Mouse (Mus musculus) CD4-positive, CD25-positive, alpha-beta regulatory T cell, adult 2 months (primary cell): Measurements from ENCODE around the gene Gpr135.

ENCODE experiments used
- DNase-seq: peaks from one replicate; pipeline ENCODE4 v3.0.0-alpha.2; 2012; ENCODE audit warnings: low read depth, low spot score

Gene Gpr135

DNA sequence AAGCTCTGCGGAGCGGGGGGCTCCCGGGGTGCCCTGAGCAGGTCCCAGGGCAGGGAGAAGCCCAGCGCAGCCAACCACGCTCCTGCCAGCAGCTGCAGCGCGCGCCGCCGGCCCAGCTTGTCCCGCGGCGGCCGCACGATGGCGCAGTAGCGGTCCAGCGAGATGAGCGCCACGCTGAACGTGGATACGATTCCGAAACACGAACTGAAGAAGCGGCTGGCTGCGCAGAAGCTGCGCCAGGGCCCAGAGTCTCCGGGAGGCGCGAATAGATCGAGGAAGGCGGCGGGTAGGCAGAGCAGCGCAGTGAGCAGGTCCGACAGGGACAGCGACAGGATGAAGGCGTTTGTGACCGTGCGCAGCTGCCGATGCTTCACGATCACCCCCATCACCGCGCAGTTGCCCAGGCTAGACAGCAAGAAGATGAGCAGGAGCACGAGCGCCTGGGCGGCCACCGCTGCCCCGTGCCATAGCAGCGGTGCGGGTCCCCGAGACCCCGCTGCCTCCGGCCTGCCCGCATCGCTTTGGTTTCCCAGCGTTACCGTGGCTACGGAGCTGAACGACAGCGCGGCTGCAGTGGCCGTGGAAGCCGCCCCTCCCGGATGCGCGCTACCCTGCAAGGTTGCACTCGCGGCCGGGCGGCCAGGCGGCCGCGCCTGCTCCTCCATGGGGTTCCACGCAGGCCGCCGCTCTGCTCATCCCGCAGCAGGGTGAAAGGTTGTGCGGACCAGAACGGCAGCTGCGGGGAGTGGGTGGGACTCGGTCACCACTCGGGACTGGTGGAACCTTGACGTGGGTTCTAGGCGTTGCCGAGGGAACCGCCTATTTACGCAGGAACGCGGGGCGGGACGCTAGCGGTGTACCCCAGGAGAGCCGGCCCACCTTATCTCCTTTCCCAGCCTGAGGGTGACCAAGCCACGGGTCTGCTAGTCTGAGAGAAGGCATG is at the start of gene Gpr135:
Gpr135 (minus strand) TSS at position 799 of the 943 bp plus-strand sequence.
- DNase-seq: peak; percentile 88

DNA sequence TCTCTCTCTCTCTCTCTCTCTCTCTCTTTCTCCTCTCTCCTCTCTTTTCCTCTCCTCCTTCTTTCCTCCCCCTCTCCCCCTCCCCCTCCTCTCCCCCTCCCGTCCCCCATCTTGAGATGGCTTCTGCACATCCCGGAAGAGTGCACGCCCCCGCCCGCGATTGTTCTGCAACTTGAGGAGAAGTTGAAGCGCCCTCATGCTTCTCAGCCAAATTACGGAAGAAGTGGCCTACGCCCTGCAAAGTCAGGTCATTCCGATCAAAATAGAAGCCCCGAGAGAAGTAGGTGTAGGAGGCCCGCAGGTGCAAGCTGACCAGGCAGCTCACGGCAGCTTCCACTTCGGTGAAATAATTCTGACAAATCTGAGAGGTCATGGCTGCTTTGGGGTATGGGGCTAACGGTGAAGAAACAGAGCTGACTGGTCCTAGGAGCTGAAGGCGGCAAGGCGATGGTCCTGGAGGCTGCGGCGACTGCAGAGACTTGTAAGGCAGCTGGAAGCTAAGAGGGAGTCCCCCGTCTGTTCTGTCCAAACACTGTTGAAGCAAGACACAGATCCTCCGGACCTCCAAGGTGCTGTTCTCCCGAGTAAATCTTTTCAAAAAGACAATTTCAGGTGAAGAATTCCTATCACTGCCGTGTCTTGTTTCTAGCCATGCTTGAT is 44.9 kb upstream of the Gpr135 start:
- DNase-seq: peak; percentile 12

DNA sequence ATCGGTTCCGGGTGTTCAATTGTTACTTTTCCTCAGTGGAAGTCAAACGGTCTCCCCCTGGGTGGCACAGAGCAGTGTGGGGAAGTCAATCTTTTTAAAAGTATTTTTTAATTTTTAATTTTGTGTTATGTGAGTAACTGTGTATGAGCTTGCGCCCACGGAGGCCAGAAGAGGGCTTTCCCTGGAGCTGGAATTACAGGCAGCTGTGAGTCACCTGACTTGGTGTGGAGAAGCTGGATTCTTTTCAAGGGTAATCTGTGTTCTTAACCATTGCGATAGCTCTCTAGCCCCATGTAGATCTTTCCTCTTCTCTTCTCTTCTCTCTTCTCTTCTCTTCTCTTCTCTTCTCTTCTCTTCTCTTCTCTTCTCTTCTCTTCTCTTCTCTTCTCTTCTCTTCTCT is 44.2 kb upstream of the Gpr135 start:
- DNase-seq: no peak

DNA sequence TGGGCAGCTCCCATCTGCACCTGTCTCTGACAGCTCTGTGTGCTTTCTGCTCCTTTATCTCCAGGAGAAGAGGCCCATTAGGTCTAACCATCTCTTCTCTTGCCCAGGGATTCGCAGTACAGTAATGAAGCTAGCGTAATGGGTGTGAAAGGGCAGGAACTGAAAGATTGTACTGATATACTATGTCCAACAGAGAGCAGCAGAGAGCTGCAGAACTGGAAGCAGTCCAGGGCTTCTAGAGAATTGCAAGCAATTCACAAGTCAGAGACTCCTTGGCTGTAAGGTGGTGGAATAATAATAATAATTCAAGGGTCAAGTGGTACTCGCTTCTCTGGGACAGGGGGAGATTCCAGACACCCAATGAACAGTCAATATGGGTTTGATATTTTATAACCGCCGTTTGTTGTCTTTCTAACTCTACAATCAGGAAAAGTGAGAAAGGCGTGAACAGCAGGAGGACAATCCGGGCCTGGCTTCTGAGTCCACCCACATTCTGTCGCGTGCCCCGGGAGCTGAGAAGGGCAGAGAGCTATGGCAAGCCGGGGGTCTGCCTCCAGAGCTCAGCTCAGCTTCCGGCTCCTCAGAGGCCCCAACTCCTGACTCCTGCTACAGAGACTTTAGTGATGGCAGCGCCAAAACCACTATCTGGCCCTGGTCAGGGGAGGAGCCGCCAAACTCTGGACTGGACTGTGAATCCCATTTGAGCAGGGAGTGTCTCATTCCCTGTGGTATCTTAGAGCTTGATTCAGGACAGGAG is 33.8 kb upstream of the Gpr135 start:
- peak; percentile 72 for DNase-seq

DNA sequence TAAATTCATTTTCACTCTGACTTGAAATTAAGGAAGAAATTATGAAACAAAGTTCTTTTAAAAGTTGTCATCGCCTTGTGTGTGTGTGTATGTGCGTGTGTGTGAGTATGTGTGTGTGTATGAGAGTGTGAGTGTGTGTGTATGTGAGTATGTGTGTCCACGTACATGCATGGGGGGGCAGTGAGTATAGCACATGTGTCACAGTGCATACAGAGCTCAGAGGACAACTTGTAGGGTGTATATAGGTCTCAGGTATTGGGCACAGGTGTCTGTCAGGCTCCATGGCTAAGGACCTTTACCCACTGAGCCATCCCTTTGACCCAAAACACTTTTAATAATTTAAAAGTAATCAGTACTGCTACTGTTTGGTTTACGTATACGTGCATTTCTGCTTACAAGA is 33.1 kb upstream of the Gpr135 start:
- DNase-seq: no peak

DNA sequence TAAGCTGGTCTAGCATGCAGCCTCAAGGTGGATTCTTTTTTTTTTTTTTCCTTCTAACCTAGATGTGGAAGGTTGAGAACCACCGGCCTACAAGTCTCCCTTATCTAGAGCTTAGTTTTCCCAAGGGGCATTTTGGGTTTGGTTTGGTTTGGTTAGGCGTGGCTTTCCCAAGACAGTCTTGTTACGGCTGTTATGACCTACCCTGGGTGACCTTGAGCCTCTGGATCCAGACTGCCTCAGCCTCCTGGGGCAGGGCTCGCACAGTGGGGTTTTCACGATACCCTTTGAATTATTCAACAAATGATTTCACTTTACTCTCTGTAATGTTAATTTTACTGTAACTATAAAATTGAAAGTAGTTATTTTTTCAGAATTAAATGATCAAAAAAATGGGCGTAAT is 31.9 kb upstream of the Gpr135 start:
- DNase-seq: no peak

DNA sequence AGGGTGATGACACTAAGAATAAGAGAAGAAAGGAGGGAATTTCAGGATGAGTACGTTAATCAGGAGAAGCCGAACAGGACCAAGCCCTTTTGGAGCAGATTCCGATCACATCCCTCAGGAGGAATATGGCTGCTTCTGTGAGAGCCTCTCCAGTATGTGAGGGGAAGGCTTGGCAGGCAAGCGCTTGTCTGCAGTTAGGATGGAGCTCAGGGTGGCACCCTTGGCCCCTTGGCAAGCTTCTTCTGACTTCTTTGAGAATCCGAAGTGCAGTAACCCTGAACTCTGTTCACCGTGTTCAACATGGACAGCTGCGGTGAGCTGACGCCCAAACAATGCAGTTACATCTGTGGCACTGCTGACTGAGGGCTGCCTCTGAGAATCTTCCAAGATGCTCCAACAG is 26.0 kb upstream of the Gpr135 start:
- no peak for DNase-seq

DNA sequence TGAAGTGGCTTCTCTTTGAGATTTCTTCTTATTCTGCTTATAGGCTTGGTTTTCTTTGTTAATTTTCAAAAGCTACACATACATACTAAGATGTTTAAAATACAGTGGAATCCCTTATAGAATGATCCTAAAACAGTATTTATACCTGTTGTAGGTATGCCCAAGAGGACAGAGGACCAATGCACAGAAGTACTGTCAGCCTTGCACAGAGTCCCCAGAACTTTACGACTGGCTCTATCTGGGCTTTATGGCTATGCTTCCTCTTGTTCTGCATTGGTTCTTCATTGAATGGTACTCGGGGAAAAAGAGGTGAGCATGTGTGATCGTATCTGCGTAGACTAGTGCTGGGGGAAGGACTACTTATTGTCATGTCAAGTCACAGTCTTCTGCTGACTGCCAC is 18.9 kb upstream of the Gpr135 start:
- DNase-seq: no peak

DNA sequence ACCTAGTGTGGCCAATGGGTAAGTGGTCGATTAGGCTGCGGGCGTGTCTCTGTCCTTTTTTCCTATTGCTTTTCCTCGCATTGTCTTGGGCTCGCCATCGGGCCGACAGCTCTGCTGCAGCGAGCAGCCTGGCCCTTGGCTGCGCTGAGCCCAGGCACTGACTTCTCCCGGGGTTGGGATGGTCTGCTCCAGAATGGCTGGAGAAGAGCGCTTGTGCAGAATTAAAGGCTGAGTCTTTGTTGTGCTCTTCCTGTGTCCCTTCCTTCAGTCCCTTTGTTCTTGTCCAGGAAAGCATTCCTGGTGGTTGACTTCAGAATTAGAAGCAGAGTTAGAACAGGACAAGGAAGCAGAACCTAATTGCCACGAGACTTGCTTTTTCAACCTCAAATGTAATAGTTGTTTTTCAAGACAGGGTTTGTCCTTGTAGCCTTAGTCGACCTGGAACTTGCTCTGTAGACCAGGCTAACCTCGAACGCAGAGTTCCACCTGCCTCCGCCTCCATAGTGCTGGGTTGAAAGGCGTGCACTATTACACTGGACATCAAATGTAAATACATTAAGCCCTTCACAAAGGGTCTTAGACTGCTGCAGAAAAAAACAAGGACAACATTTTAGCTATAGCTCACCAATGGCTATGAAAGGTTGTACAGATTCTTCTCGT is 15.4 kb upstream of the Gpr135 start:
- no peak for DNase-seq

DNA sequence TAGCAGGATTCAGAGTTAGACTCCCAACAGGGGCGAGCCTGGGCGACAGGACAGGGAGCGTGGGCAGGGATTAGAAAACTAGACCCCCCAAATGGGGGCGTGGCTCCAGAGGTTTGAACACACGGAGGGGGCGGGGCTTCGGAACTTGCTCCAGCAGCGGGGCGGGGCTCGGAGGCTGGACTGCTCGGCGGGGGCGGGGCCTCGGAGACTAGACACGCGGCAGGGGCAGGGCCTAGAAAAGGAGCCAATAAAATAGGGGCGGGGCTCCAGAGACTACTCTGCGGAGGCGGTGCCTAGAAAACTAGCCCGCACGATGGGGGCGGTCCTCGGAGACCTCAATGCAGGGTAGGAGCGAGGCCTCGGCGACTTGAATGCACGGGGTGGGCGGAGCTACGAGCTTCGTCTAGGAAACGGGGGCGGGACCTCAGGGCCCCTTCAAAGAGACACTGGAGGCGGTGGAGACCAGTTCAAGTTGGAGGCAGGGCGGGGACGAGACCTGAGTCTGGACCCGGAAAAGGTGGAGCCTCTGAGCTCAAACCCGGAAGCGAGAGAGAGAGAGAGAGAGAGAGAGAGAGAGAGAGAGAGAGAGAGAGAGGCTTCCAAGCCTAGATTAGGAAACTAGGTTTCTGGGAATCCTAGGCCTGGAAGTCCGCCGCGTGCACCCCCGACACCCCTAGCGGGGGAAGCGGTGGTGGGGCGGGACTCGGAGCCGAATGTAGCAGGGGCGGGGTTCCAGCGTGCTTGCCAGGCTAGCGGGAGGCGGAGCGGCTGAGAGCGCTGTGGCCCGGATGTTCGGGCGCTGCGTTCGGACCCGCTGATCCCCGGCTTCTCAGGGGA is 14.6 kb upstream of the Gpr135 start, which contains the start of the genes L3hypdh and Jkamp:
L3hypdh (minus strand) TSS at position 111 of the 837 bp plus-strand sequence.
Jkamp (plus strand) TSS at position 261 of the 837 bp plus-strand sequence.
- peak; percentile 100 for DNase-seq

DNA sequence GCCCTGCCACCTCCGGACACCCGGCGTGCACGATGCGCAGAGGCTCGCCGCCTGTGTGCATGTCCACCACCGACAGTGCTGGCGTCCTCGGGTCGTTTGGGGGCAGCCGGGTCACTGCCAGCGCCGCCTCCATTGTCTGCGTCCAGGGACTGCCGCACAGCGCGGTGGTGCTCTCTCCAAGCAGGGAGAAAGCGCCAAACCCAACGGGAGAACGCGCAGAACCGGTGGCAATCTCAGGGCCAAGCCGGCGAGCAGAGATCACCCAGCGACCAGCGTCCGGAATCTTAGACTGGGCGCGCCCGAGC is 14.1 kb upstream of the Gpr135 start:
- DNase-seq: no peak

DNA sequence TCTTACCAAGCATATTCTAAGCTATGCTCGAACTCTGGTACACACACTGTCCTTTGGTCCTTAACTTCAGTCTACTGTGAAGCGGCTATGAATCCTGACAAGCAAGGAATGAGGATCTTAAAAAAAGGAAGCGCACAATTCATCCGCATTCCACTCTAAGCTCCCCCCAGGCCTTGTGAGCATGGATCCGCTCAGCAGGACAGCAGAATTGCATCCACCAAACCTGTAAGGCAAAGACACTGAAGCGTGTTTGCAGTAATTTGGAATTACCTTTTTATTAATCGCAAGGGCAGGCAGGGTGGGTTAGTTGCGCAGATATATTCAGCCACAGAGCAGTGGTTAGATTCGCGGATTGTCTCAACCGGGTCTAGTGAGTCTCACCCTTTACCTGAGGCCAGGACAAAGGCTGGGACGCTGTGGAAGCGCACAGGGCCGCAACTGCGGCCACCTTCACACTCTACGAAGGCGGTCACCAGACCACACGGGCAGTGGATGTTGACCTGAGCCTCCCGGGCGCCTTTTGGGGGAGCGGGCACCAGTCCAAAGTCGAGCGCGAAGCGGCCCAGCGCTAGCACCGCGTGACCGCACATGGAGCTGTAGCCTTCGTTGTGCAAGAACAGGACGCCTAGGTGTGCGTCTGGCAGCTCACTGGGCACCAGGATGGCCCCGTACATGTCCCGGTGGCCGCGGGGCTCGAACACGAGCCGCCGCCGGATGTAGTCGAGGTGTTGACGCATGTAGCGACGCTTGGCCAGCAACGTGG is 13.5 kb upstream of the Gpr135 start:
- no peak for DNase-seq

DNA sequence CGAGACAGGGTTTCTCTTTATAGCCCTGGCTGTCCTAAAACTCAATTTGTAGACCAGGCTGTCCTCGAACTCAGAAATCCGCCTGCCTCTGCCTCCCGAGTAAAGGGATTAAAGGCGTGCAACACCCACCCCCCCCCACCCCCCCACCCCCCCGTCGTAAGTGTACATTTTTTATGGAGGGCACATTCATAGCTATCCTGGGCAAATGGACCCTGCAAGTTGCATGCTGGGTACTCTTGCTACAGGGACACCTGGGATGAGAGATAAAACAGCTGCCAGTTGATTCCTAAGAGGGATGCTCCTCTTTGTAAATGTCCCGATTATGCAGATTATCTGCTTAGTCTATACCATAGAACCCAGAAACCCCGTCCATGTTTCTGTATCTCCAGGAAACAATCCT is 12.3 kb upstream of the Gpr135 start:
- DNase-seq: no peak

DNA sequence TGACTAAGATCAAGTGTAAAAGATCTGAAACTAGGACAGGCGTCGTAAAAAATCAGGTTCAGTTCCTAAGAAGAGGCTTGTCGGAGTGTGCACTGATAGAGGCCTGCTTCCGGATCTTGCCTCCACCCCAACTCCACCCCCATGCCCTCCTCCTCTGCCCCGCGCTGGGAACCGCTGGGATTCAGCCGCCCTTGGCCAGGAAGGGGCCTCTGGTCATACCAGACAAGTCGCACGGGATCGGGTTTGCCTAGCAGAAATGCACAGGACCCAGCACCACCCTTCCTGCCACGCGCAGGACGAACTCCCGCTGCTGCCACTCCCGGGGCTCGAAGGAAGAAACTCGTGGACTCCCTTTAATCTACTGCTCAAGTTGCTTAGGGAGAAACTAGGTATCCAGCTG is 11.4 kb upstream of the Gpr135 start:
- DNase-seq: peak; percentile 9

DNA sequence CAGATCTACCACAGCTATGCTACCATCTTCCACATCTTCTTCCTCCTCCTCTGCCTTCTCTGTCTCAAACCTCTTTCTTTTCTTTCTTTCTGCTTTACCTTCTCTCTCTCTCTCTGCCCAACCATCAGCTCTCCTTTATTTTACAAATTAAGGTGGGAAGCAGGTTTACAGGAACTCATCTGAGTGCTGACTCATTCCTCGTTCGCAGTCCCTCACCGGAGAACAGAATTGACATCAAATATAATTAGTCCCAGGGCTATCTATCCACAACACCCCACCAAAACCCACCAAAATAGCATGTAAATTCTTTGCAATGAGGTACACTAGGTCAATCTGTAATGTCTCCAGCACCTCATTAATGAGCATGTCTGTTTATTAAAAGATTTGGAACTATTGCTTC is 11.0 kb upstream of the Gpr135 start:
- DNase-seq: no peak

DNA sequence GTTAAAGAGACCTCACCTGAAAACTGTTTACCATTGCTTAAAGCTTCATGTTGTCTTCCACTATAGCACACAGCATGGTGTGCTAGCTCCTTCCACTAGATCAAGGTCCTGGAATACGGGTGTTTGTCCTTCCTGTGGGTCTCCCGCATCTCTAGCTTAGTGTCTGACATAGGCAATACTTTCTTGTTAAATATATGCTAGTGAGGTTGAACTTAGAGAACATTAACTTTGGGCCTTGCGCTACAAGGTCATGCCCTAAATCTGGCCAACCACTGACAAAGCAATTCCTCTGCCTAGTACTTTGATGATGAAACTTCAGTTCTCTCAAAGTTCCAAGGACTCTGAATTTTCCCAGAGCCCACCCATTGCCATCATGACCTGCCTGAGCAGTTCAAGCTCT is 7.3 kb upstream of the Gpr135 start:
- no peak for DNase-seq

DNA sequence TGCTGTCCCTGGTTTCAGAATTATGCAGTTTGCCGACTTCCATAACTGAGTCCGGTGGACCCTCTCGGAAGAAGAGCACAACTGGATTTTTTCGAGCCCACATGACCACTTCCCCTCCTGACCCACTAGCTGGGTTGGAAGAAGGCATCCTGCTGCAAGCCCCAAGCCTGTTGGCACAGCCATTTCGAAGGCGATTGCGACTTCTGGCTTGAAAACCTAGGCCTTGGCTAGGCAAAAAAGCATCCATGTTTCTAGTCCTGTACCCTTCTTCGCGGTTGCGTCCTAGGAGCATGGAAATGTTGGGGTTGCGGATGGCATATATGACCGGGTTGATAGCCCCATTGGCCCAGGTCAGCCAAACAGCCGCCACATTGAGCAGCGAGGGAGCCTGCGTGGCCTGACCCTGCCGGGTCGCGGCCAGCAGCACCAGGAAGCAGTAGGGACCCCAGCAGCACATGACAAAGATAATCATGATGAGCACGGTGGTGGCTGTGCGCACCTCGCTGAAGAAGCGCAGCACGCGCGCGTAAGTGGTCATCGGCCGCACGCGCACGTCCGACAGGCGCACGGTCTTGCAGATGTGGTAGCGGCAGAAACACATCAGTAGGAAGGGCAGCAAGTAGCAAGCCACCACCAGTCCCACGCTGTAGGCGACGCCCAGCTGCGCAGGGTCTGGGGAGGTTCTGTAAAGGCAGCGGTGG is 1.1 kb downstream of the Gpr135 start:
- DNase-seq: no peak

DNA sequence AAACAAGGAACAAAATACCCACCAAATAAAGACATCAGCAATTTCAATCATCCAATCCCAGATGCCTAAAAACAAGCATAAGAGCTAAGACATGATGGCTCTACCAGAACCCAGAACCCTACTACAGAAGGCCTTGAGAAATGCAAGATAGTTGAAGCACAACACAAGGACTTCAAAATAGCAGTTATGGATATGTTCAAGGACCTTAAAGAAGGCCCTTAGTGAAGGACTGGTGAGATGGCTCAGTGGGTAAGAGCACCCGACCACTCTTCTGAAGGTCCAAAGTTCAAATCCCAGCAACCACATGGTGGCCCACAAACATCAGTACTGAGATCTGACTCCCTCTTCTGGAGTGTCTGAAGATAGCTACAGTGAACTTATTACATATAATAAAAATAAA is 13.1 kb downstream of the Gpr135 start:
- no peak for DNase-seq

DNA sequence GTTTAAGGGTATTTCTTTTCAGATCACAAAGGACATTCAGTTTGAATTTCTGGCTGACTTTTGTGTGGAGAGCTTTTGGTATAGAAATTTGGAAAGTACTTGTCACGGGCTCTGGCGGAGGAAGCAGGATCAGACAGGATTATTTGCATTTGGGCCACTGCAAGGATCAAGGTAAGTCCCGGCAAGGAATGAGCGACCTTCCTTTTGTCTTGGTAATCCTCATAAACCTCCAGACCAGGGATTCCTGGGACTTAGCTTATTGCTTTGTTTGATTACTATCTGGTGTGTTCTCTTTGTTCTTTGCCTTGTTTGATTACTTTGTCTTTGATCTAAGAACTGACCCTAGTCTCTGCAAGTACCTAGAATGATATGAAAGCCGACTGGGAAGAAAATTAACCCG is 17.1 kb downstream of the Gpr135 start:
- DNase-seq: no peak

DNA sequence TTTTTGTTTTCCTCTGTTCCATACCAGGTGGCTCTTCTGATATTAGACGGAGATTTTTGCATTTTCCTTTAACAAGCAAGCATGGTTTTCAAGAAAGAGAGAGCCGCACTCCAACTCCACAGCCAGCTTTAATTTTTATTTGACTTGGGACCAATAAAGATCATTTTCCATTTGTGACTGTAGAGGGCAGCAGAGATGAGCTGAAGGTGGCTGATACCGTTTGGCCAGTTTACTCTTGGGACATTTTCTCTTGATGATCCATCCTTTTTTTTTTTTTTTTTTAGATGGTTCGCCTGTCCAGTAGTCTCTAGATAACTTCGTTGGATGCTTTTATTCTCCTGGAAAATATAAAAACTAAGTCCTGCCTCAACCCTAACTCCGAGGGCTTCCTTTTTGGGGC is 17.6 kb downstream of the Gpr135 start:
- peak; percentile 43 for DNase-seq
